Mouse (Mus musculus) forebrain, embryonic 12.5 days (tissue): Measurements from ENCODE around the gene Lrrc43. TPM values are rescaled to one million over a fixed set of nuclear protein-coding genes. Genes with fewer than 3 reads are reported as not detected.

Experiments used
- microRNA-seq: library from miRNA; unstranded; fragments of <30 nt; microRNA quantifications from one replicate; pipeline ENCODE4, GENCODE M21; 2017
- polyA plus RNA-seq: library from polyadenylated mRNA; unstranded; fragments of >200 nt; fragmentation: Nextera tagmentation; extraction: Ambion mirVana; gene quantifications from 2 replicates; pipeline ENCODE4 v1.2.1, GENCODE M21; 2016

Gene Lrrc43
- polyA plus RNA-seq, 1 experiment from 2014 or later: not detected

Small RNA genes within 50 kb of the gene (microRNA-seq; reads per million reads assigned to microRNA genes)
- 1.5 reads per million for gene Mir7647

Other genes with a start within 250 kb of the Lrrc43 start
- gene Wdr66, start 237.2 kb upstream of the Lrrc43 start, polyA plus RNA-seq: 1.3 and 2.3 TPM in 2 replicates
- gene Bcl7a, start 145.5 kb upstream of the Lrrc43 start, polyA plus RNA-seq: 64.4 and 66.5 TPM in 2 replicates
- gene Mlxip, start 94.5 kb upstream of the Lrrc43 start, polyA plus RNA-seq: 19.0 and 19.8 TPM in 2 replicates
- gene Il31, start 184 bp downstream of the Lrrc43 start, polyA plus RNA-seq: not detected in 2 replicates
- 1.8 and 2.1 TPM in 2 replicates for gene B3gnt4, start 21.2 kb downstream of the Lrrc43 start, polyA plus RNA-seq
- gene Diablo, start 34.9 kb downstream of the Lrrc43 start, polyA plus RNA-seq: 128 and 135 TPM in 2 replicates
- 0.38 and 0.69 TPM in 2 replicates for gene Gm49027, start 36.2 kb downstream of the Lrrc43 start, polyA plus RNA-seq
- 35.7 and 35.8 TPM in 2 replicates for gene Vps33a, start 83.7 kb downstream of the Lrrc43 start, polyA plus RNA-seq
- gene Clip1, start 195.3 kb downstream of the Lrrc43 start, polyA plus RNA-seq: 72.0 and 72.7 TPM in 2 replicates
- gene Zcchc8, start 231.8 kb downstream of the Lrrc43 start, polyA plus RNA-seq: 103 and 109 TPM in 2 replicates